ENCODE assay signal across 8 mouse cellular contexts in genomic region chr6:5093516-5093915, GRCm38 (mm10).
DNase-seq lines count a peak whose midpoint lies in the region; ATAC-seq and TF ChIP-seq lines count a peak whose summit lies in the region.

No protein-coding gene starts in this region.

- H3K27me3 ChIP-seq in embryonic facial prominence, embryonic 10.5 days (replicated peaks; ENCODE audit: low read depth, poor library complexity, severe bottlenecking) = no peaks in the 10 kb centered on the region
- no peaks in the 10 kb centered on the region for H3K27me3 ChIP-seq in liver, embryonic 11.5 days (replicated peaks; ENCODE audit: control insufficient read depth, insufficient read depth, low read length)
- H3K27me3 ChIP-seq in stomach, embryonic 15.5 days (replicated peaks) = no peaks in the 10 kb centered on the region
- no peaks in the 10 kb centered on the region for H3K27me3 ChIP-seq in cerebellum, adult 2 months (ENCODE audit: control insufficient read depth, insufficient read depth, low read length)

- TF ChIP-seq POLR2A in cerebellum, adult 2 months (IDR thresholded peaks at IDR 0.05; ENCODE audit: borderline replicate concordance, insufficient read depth, low read length) = no peak

- intact Hi-C loops in left cerebral cortex, postnatal 14 days (cut with DNase I) = no loop called here

- H3K27ac ChIP-seq in embryonic facial prominence, embryonic 10.5 days (replicated peaks) = peak overlapping the region; percentile 68
- peak overlapping the region; percentile 6; the same call in 1 of the 2 replicates for H3K27ac ChIP-seq in liver, embryonic 11.5 days (ENCODE audit: low read depth, low read length)
- peak overlapping the region; percentile 57; the same call in 1 of the 2 replicates for H3K27ac ChIP-seq in stomach, embryonic 15.5 days
- no peak overlapping the region for H3K27ac ChIP-seq in cerebellum, adult 2 months (ENCODE audit: insufficient read depth, low read length)

- H3K9ac ChIP-seq in liver, embryonic 11.5 days (ENCODE audit: low read depth, low read length) = no peak overlapping the region
- H3K9ac ChIP-seq in stomach, embryonic 15.5 days = no peak overlapping the region

- H3K4me1 ChIP-seq in embryonic facial prominence, embryonic 10.5 days = peaks cover 24% of the 10 kb centered on the region
- peaks cover 4% of the 10 kb centered on the region; the same call in 1 of the 2 replicates for H3K4me1 ChIP-seq in liver, embryonic 11.5 days (replicated peaks; ENCODE audit: control insufficient read depth, insufficient read depth, low read length)
- peaks cover 3% of the 10 kb centered on the region; the same call in 1 of the 2 replicates for H3K4me1 ChIP-seq in stomach, embryonic 15.5 days
- H3K4me1 ChIP-seq in cerebellum, adult 2 months (ENCODE audit: control insufficient read depth, insufficient read depth, low read length) = no peaks in the 10 kb centered on the region

- H3K36me3 ChIP-seq in embryonic facial prominence, embryonic 10.5 days (replicated peaks) = no peaks in the 10 kb centered on the region
- no peaks in the 10 kb centered on the region for H3K36me3 ChIP-seq in liver, embryonic 11.5 days (ENCODE audit: control insufficient read depth, insufficient read depth, low read length)
- H3K36me3 ChIP-seq in stomach, embryonic 15.5 days = no peaks in the 10 kb centered on the region

- 71% methylated on average over 4 of the region's 4 CpGs for WGBS in embryonic facial prominence, embryonic 10.5 days
- 61% methylated on average over 4 of the region's 4 CpGs for WGBS in liver, embryonic 11.5 days
- 52% methylated on average over 4 of the region's 4 CpGs for WGBS in stomach, embryonic 15.5 days
- WGBS in cerebellum, adult 2 months = 61% methylated on average over 4 of the region's 4 CpGs

- H3K4me2 ChIP-seq in liver, embryonic 11.5 days = no peak overlapping the region
- no peak overlapping the region for H3K4me2 ChIP-seq in stomach, embryonic 15.5 days

- H3K9me3 ChIP-seq in embryonic facial prominence, embryonic 10.5 days = no peaks in the 10 kb centered on the region
- H3K9me3 ChIP-seq in liver, embryonic 11.5 days (ENCODE audit: control insufficient read depth, low read length) = no peaks in the 10 kb centered on the region
- H3K9me3 ChIP-seq in stomach, embryonic 15.5 days = no peaks in the 10 kb centered on the region

- no peak for TF ChIP-seq CTCF in cerebellum, adult 2 months (IDR thresholded peaks at IDR 0.05; ENCODE audit: borderline replicate concordance, insufficient read depth, low read depth, low read length)

- no peak overlapping the region for H3K4me3 ChIP-seq in embryonic facial prominence, embryonic 10.5 days
- H3K4me3 ChIP-seq in liver, embryonic 11.5 days (ENCODE audit: low read depth, low read length) = no peak overlapping the region
- H3K4me3 ChIP-seq in stomach, embryonic 15.5 days (replicated peaks) = no peak overlapping the region
- H3K4me3 ChIP-seq in cerebellum, adult 2 months (replicated peaks; ENCODE audit: insufficient read depth, low read depth, low read length) = no peak overlapping the region

- ATAC-seq in liver, embryonic 11.5 days (replicated peaks; ENCODE audit: low FRiP score) = peak; percentile 61; the same call in 1 of the 2 replicates
- peak; percentile 18; the same call in 1 of the 2 replicates for ATAC-seq in stomach, embryonic 15.5 days (ENCODE audit: insufficient read depth, low FRiP score, low read depth)

- DNase-seq in left cerebral cortex, postnatal 14 days (ENCODE audit: low spot score in 2 of 2) = peak; percentile 53 to 63
- no peak for DNase-seq in left cerebral cortex, adult 18-20 months (ENCODE audit: low spot score in 2 of 2)
- no peak for DNase-seq in embryonic facial prominence, embryonic 10.5 days (ENCODE audit: low spot score)
- peak; percentile 75 for DNase-seq in heart, postnatal 4 days
- DNase-seq in liver, embryonic 11.5 days (ENCODE audit: low spot score) = no peak
- DNase-seq in thymus, postnatal 14 days = no peak
- DNase-seq in cerebellum, adult 2 months = no peak

Comparison
In these comparisons a context has a peak if more than half of its experiments do, and no peak if none do; other contexts are left out.
1. DNase-seq: peak in left cerebral cortex, postnatal 14 days (2 of 2) and heart, postnatal 4 days (single experiment); none in left cerebral cortex, adult 18-20 months (0 of 2), embryonic facial prominence, embryonic 10.5 days (single experiment), liver, embryonic 11.5 days (single experiment), thymus, postnatal 14 days (single experiment) and cerebellum, adult 2 months (0 of 2).